Mouse (Mus musculus) intestine, postnatal 0 days (tissue): ENCODE data around the gene Vmn2r80. TPM values are rescaled to one million over a fixed set of nuclear protein-coding genes. Genes with fewer than 3 reads are reported as not detected.
"Not testable (repeated sequence)": the region's sequence is repeated elsewhere in the genome, so short reads cannot be mapped to it uniquely, and the experiment has no call there.

Experiments used
- ATAC-seq: fragments of 200-750 bp; cut with Nextera tagmentation; 2 replicates; pipeline ENCODE4 v1.8.0; 2017; ENCODE audit warnings: mild to moderate bottlenecking, moderate TSS enrichment, moderate library complexity
- H3K27ac ChIP-seq: fragments of 300-500 bp; sonication (generic); 2 replicates; pipeline ENCODE4 v1.5.1; 2014; ENCODE audit warnings: mild to moderate bottlenecking, low read depth, low read length, moderate library complexity
- H3K27me3 ChIP-seq: fragments of 300-500 bp; sonication (generic); replicated peaks from 2 replicates; pipeline ENCODE4 v1.6.1; 2014; ENCODE audit warnings: low read length, mixed read lengths; ENCODE audit not compliant: control insufficient read depth, insufficient read depth
- H3K36me3 ChIP-seq: fragments of 300-500 bp; sonication (generic); 2 replicates; pipeline ENCODE4 v1.6.1; 2014; ENCODE audit warnings: mild to moderate bottlenecking, moderate library complexity; ENCODE audit not compliant: control insufficient read depth, insufficient read depth
- H3K4me1 ChIP-seq: fragments of 300-500 bp; sonication (generic); replicated peaks from 2 replicates; pipeline ENCODE4 v1.6.1; 2014; ENCODE audit warnings: antibody characterized with exemption, low read length, mixed read lengths; ENCODE audit not compliant: control insufficient read depth, insufficient read depth
- H3K4me2 ChIP-seq: fragments of 300-500 bp; sonication (generic); replicated peaks from 2 replicates; pipeline ENCODE4 v1.6.1; 2014; ENCODE audit warnings: low read depth, mild to moderate bottlenecking, moderate library complexity
- H3K4me3 ChIP-seq: fragments of 300-500 bp; sonication (generic); 2 replicates; pipeline ENCODE4 v1.5.1; 2014; ENCODE audit warnings: low read depth, low read length
- H3K9ac ChIP-seq: fragments of 300-500 bp; sonication (generic); 2 replicates; pipeline ENCODE4 v1.6.1; 2014; ENCODE audit warnings: mild to moderate bottlenecking, low read depth, low read length
- H3K9me3 ChIP-seq: fragments of 300-500 bp; sonication (generic); 2 replicates; pipeline ENCODE4 v1.6.1; 2016; ENCODE audit warnings: mixed run types; ENCODE audit not compliant: control insufficient read depth
- CTCF ChIP-seq: sonication (generic); IDR thresholded peaks from 2 replicates; pipeline ENCODE4 v1.5.1; 2016; ENCODE audit warnings: low read depth, mild to moderate bottlenecking, control low read depth, antibody characterized with exemption, moderate library complexity
- WGBS: fragments of 180-500 bp; shearing (Covaris S2); extraction: QIAGEN DNeasy Blood & Tissue Kit; methylation state at CpG from one replicate; pipeline ENCODE4 v1.1.7; 2014; 5-methylcytosine and 5-hydroxymethylcytosine counted together
- polyA plus RNA-seq: library from polyadenylated mRNA; unstranded; fragments of >200 nt; fragmentation: Nextera tagmentation; extraction: Ambion mirVana; gene quantifications from 2 replicates; pipeline ENCODE4 v1.2.1, GENCODE M21; 2015

Vmn2r80 gene
- polyA plus RNA-seq, 1 experiment from 2014 or later = not detected

DNA sequence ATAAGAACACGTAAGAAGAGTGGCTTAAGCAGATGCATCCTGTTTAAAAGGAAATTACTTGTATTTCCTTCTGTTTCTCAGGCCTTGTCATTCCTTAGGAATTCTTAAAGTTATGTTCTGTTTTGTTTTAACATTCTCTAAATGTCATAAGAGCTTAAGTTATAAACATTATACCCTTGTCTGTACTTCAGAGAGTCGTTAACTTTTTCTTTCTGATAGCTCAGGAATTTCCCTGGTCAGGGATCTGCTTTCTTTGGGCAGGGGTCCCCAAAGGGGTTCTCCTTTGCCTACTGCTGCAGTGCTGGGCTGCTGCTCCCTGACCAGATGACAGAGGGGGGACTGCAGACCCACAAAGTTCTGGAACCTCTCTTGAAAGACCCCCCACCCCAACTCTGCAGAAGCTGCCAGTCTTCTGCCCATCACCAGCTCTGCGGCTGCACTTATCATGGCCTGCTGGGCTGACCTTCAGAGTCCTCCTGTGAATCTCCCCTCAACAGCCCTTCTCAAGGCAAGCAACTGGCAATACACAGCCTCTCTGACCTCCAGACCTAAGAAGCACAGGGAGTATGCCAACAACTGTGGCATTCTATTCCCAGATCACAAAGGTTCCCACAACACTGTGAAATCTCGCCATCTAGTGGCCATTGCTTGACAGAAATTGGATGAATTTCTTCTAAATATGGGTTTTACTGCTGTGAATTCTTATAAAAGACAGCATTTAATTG, 32.3 kb upstream of the Vmn2r80 start:
- Histone ChIP-seq H3K9me3 (no peaks in the 10 kb centered on the region), H3K9ac (no peak overlapping the region), H3K27me3 (no peaks in the 10 kb centered on the region), H3K36me3 (no peaks in the 10 kb centered on the region), H3K4me3 (no peak overlapping the region), H3K27ac (peak overlapping the region; percentile 46; the same call in 1 of the 2 replicates), H3K4me1 (no peaks in the 10 kb centered on the region), H3K4me2 (no peak overlapping the region)
- ATAC-seq = no peak
- 29% methylated on average over 4 of the region's 4 CpGs for WGBS
- TF ChIP-seq CTCF = peak; percentile 88

DNA sequence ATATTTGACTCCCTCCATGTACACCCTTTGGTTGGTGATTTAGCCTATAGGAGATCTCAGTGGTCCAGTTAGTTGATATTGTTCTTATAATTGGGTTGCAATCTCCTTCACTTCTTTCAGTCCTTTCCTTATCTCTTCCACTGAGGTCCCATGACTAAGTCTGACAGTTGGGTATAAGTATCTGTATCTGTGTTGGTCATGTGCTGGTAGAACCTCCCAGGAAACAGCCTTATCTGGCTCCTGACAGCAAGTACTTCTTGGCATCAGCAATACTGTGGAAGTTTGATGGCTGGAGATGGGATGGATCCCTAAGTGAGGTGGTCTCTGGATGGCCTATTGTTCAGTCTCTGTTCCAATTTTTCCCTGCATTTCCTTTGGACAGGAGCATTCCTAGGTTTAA, 3.0 kb downstream of the Vmn2r80 start:
- Histone ChIP-seq H3K4me2 (no peak overlapping the region), H3K27me3 (no peaks in the 10 kb centered on the region), H3K9me3 (no peaks in the 10 kb centered on the region), H3K4me1 (no peaks in the 10 kb centered on the region), H3K4me3 (no peak overlapping the region), H3K9ac (no peak overlapping the region), H3K27ac (no peak overlapping the region), H3K36me3 (no peaks in the 10 kb centered on the region)
- no peak for TF ChIP-seq CTCF
- no peak for ATAC-seq

DNA sequence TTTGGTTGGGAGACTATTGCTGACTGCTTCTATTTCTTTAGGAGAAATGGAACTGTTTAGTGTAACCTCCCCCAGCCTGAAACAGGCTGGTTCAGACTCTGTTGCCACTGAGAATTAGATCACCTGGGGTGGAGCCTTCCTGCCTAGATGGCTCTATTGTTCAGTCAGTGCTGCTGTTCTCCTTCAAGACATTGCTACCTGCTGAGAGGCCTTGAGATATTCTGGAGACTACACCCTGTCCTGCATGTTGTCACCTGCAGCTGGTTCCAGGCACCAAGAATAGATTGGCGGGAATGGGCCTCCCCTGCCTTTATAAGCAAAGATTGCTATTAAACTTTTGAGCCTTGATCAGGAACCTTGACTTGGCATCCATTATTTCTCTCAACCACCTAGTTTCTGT, 51.4 kb downstream of the Vmn2r80 start:
- not testable (repeated sequence) for H3K36me3 ChIP-seq, H3K27me3 ChIP-seq, H3K27ac ChIP-seq, H3K4me2 ChIP-seq, H3K4me1 ChIP-seq, H3K4me3 ChIP-seq, H3K9me3 ChIP-seq, H3K9ac ChIP-seq, ATAC-seq
- WGBS = 65% methylated on average over 1 of the region's 1 CpGs

DNA sequence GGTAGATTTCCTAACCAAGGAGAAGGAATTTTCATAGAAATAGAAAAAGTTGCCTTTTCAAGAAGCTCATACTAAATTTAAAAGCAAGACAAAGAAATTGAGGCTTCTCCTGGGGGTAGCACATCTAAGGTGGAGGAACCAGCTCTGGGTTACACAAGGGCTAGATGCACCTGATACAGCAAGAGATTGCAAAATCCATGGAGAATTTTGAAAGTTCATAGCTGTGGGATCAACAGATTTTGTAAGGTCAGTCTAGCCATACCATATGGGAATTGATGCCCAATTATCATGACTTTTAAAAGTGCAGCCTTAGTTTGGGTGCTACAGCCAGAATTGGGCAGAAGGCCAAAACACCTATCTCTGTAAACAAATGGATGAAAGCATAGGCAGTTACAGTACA, 71.9 kb downstream of the Vmn2r80 start:
- Histone ChIP-seq H3K36me3 (no peaks in the 10 kb centered on the region), H3K4me2 (no peak overlapping the region), H3K27me3 (no peaks in the 10 kb centered on the region), H3K9ac (no peak overlapping the region), H3K9me3 (no peaks in the 10 kb centered on the region), H3K4me3 (no peak overlapping the region), H3K27ac (no peak overlapping the region), H3K4me1 (no peaks in the 10 kb centered on the region)
- no peak for TF ChIP-seq CTCF
- no peak for ATAC-seq

DNA sequence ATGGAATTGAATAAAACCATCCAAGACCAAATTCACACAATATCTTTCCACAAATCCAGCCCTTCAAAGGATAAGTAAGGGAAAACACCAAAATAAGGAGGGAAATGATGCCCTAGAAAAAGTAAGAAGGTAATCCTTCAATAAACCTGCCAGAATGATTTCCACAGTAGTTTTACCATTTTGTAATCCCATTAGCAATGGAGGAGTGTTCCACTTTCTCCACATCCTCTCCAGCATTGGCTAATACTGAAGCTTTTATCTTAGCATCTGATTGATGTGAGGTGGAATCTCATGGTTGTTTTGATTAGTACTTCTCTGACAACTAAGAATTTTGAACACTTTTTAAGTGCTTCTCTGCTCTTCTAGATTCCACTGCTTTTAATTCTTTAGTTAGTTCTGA, 73.0 kb downstream of the Vmn2r80 start:
- no peak overlapping the region for H3K4me3 ChIP-seq
- H3K27me3 ChIP-seq = no peaks in the 10 kb centered on the region
- no peaks in the 10 kb centered on the region for H3K4me1 ChIP-seq
- ATAC-seq = no peak
- H3K27ac ChIP-seq = no peak overlapping the region
- H3K9me3 ChIP-seq = no peaks in the 10 kb centered on the region
- TF ChIP-seq CTCF = no peak
- no peaks in the 10 kb centered on the region for H3K36me3 ChIP-seq
- no peak overlapping the region for H3K4me2 ChIP-seq
- no peak overlapping the region for H3K9ac ChIP-seq

DNA sequence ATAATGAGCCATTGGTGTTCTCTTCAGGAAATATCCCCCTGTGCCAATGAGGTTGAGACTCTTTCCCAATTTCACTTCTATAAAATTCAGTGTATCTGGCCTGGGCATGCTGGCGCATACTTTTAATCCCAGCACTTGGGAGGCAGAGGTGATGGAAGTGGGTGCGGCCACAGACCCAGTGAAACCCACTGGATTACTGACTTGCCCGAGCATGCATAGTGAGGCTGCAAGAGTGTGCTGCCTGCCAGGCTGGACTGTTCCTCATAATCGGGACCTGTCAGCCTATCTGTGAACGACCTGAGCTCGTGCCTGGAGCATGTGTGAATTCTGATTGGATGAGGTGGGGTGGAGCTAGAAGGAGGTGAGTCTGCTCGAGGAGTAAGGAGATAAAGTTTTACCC, 73.6 kb downstream of the Vmn2r80 start:
- H3K9me3 ChIP-seq = no peaks in the 10 kb centered on the region
- no peaks in the 10 kb centered on the region for H3K27me3 ChIP-seq
- no peaks in the 10 kb centered on the region for H3K4me1 ChIP-seq
- H3K4me3 ChIP-seq = no peak overlapping the region
- TF ChIP-seq CTCF = no peak
- no peaks in the 10 kb centered on the region for H3K36me3 ChIP-seq
- no peak overlapping the region for H3K9ac ChIP-seq
- WGBS = 68% methylated on average over 7 of the region's 7 CpGs
- no peak overlapping the region for H3K27ac ChIP-seq
- H3K4me2 ChIP-seq = no peak overlapping the region
- no peak for ATAC-seq

Other genes starting within 250 kb of the Vmn2r80 start
- gene Olfr1354, start 235.6 kb upstream of the Vmn2r80 start, polyA plus RNA-seq = not detected in 2 replicates
- not detected in 2 replicates for gene Olfr8, start 198.1 kb upstream of the Vmn2r80 start, polyA plus RNA-seq
- not detected in 2 replicates for gene Olfr1353, start 185.5 kb upstream of the Vmn2r80 start, polyA plus RNA-seq
- gene Olfr1352, start 167.7 kb upstream of the Vmn2r80 start, polyA plus RNA-seq = not detected in 2 replicates
- not detected in 2 replicates for gene Olfr1351, start 136.3 kb upstream of the Vmn2r80 start, polyA plus RNA-seq
- gene Olfr57, start 120.0 kb upstream of the Vmn2r80 start, polyA plus RNA-seq = 0.14 TPM in 1 of 2 replicates, not detected in the other
- gene 2610008E11Rik, start 51.2 kb upstream of the Vmn2r80 start, polyA plus RNA-seq = 6.2 and 6.4 TPM in 2 replicates
- not detected in 2 replicates for gene Vmn2r81, start 98.9 kb downstream of the Vmn2r80 start, polyA plus RNA-seq
- not detected in 2 replicates for gene Vmn2r82, start 207.8 kb downstream of the Vmn2r80 start, polyA plus RNA-seq